Mouse (Mus musculus): Measurements from ENCODE around the gene Wdr4. TPM values are rescaled to one million over a fixed set of nuclear protein-coding genes. Genes with fewer than 3 reads are reported as not detected.

Wdr4 gene
- polyA plus RNA-seq, 1 experiment from 2014 or later = 9.8 TPM

DNA sequence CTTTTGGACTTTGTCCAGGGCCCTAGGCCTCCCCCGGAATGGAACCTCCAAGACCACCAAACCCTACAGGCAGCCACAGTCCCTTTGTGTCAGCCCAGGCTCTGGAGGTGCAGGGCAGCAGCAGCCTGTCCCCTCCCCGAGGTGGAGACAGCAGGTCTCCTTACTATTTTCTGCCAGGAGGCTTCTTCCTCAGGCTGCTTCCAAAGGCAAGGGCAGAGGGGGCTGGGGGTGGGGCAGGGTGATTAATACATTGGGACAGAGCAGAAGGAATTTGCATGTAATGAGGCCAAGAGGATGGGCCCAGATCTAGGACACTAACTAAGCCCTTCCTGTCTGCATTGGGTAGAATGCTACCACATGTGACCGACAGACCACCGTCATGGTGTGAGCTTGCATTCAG is 59.4 kb downstream of the Wdr4 start:
- 63% methylated on average over 4 of the region's 4 CpGs for WGBS
- no peak overlapping the region for H3K9ac ChIP-seq (replicated peaks; ENCODE audit: low read depth)
- H3K36me3 ChIP-seq (ENCODE audit: insufficient read depth, low read length) = no peaks in the 10 kb centered on the region
- TF ChIP-seq CTCF (IDR thresholded peaks at IDR 0.05) = no peak
- TF ChIP-seq EP300 (IDR thresholded peaks at IDR 0.05) = no peak
- H3K4me2 ChIP-seq (replicated peaks; ENCODE audit: low read depth, low read length) = no peak overlapping the region
- no peaks in the 10 kb centered on the region for H3K9me3 ChIP-seq (ENCODE audit: low read length)
- no peaks in the 10 kb centered on the region for H3K4me1 ChIP-seq (ENCODE audit: insufficient read depth, low read depth, low read length)
- no peak overlapping the region for H3K27ac ChIP-seq (ENCODE audit: low read length)
- H3K27me3 ChIP-seq (replicated peaks; ENCODE audit: insufficient read depth, low read length) = no peaks in the 10 kb centered on the region
- DNase-seq (ENCODE audit: low spot score) = no peak
- H3K4me3 ChIP-seq (ENCODE audit: low read depth, low read length) = no peak overlapping the region
- ATAC-seq = no peak

DNA sequence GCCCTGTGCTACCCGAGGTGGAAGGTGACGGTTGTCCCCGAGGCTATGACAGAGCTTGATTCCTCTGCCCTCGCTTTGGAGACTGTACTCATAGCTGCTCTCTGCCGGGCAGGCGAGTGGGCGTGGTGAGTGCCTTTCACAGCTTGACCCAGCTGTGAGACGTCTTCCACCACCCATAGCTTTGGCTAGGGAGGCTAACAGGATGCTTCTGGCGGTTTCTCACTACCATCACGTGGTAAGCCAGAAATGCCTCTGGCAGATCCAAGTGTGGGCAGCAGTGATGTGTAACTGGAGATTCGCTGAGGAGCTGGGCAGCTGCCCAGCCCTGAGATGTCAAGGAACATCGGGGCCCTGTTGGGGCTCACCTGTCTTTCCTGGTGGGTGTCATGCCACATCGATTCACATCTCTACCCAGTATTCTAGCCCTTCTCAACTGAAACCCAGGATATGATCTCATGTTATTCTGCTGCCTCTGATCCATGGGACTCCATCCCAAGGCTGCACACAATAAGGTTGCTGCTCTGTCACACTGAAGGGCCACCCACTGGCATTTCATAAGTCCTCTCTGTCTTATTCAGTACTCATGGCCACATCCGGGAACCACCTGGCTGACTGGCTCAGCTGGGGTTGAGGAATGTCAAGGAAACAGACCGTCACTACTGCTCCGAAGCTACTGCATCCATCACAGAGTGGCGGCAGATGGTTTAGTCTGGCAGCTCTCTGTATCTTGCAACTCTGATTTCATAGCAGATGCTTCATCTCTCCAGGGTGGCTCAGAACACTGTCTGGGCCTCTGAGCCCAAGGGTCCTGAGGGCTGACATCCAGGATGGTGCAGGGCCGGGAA is 62.8 kb downstream of the Wdr4 start:
- Histone ChIP-seq H3K27ac (ENCODE audit: low read length) (peak overlapping the region; percentile 68), H3K9me3 (ENCODE audit: low read length) (no peaks in the 10 kb centered on the region), H3K4me1 (ENCODE audit: insufficient read depth, low read depth, low read length) (no peaks in the 10 kb centered on the region), H3K36me3 (ENCODE audit: insufficient read depth, low read length) (no peaks in the 10 kb centered on the region), H3K9ac (replicated peaks; ENCODE audit: low read depth) (no peak overlapping the region), H3K4me2 (replicated peaks; ENCODE audit: low read depth, low read length) (no peak overlapping the region), H3K4me3 (ENCODE audit: low read depth, low read length) (no peak overlapping the region), H3K27me3 (replicated peaks; ENCODE audit: insufficient read depth, low read length) (no peaks in the 10 kb centered on the region)
- TF ChIP-seq CTCF (IDR thresholded peaks at IDR 0.05) (peak; percentile 18; the same call in 1 of the 2 replicates), EP300 (IDR thresholded peaks at IDR 0.05) (peak; percentile 32)
- WGBS = 45% methylated on average over 18 of the region's 18 CpGs
- DNase-seq (ENCODE audit: low spot score) (peak; percentile 93), ATAC-seq (peak; percentile 83)

DNA sequence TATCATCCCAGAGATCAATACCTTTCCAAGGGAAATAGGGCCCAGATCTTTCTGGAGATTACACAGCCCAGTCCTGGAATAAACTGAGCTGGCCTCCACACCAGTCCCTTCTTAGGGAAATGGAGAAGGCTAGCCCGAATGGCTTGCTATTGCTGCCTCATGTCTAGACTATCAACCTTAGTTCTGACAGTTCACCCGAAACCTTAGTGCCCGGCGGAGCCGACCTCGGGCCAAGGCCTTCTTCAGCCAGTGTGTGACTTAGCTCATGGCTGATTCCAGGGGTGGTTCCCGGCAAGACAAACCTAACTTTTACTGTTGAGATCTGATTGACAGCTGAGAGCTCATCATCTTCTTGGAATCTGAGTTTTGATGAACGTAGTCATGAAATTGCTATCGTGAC is 65.7 kb downstream of the Wdr4 start:
- TF ChIP-seq EP300 (IDR thresholded peaks at IDR 0.05) (no peak), CTCF (IDR thresholded peaks at IDR 0.05) (no peak)
- no peaks in the 10 kb centered on the region for H3K27me3 ChIP-seq (replicated peaks; ENCODE audit: insufficient read depth, low read length)
- no peak overlapping the region for H3K9ac ChIP-seq (replicated peaks; ENCODE audit: low read depth)
- H3K36me3 ChIP-seq (ENCODE audit: insufficient read depth, low read length) = no peaks in the 10 kb centered on the region
- peak overlapping the region; percentile 64 for H3K27ac ChIP-seq (ENCODE audit: low read length)
- WGBS = 66% methylated on average over 9 of the region's 9 CpGs
- no peaks in the 10 kb centered on the region for H3K4me1 ChIP-seq (ENCODE audit: insufficient read depth, low read depth, low read length)
- ATAC-seq (no peak), DNase-seq (ENCODE audit: low spot score) (no peak)
- H3K4me3 ChIP-seq (ENCODE audit: low read depth, low read length) = no peak overlapping the region
- no peak overlapping the region for H3K4me2 ChIP-seq (replicated peaks; ENCODE audit: low read depth, low read length)
- no peaks in the 10 kb centered on the region for H3K9me3 ChIP-seq (ENCODE audit: low read length)

- H3K27me3 ChIP-seq (replicated peaks; ENCODE audit: insufficient read depth, low read length) = no peaks in the 10 kb centered on the region
- H3K27ac ChIP-seq (ENCODE audit: low read length) = peak overlapping the region; percentile 64
- TF ChIP-seq EP300 (IDR thresholded peaks at IDR 0.05) (no peak; the same call in none of the 2 replicates), CTCF (IDR thresholded peaks at IDR 0.05) (no peak)
- DNase-seq (ENCODE audit: low spot score) (peak; percentile 43), ATAC-seq (no peak)
- WGBS = 38% methylated on average over 3 of the region's 3 CpGs
- H3K36me3 ChIP-seq (ENCODE audit: insufficient read depth, low read length) = no peaks in the 10 kb centered on the region
- H3K9me3 ChIP-seq (ENCODE audit: low read length) = no peaks in the 10 kb centered on the region
- no peak overlapping the region for H3K9ac ChIP-seq (replicated peaks; ENCODE audit: low read depth)
- H3K4me3 ChIP-seq (ENCODE audit: low read depth, low read length) = no peak overlapping the region
- H3K4me2 ChIP-seq (replicated peaks; ENCODE audit: low read depth, low read length) = no peak overlapping the region
- H3K4me1 ChIP-seq (ENCODE audit: insufficient read depth, low read depth, low read length) = no peaks in the 10 kb centered on the region
These were observed 66.3 kb downstream of the Wdr4 start for GRCm38 (mm10) chr17:31453476-31453875.

DNA sequence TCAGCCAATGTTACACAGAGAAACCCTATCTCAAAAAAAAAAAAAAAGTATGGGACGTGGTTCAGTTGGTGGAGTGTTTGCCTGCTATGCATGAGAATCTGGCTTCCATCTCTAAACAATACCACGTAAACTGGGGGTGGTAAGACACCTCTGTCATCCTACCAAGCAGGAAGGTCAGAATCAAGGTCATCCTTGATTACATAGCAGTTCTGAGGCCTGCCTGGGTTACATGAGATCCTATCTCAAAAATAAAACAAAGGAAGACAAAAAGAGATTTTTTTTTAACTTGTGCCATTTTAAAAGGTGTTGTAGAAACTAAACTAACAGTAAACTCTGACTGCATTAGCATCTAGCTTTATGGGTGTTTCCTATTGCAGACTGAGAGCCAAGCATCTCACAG is 67.0 kb downstream of the Wdr4 start:
- H3K4me2 ChIP-seq (replicated peaks; ENCODE audit: low read depth, low read length) = no peak overlapping the region
- H3K4me1 ChIP-seq (ENCODE audit: insufficient read depth, low read depth, low read length) = no peaks in the 10 kb centered on the region
- H3K27me3 ChIP-seq (replicated peaks; ENCODE audit: insufficient read depth, low read length) = no peaks in the 10 kb centered on the region
- H3K9me3 ChIP-seq (ENCODE audit: low read length) = no peaks in the 10 kb centered on the region
- H3K9ac ChIP-seq (replicated peaks; ENCODE audit: low read depth) = no peak overlapping the region
- H3K4me3 ChIP-seq (ENCODE audit: low read depth, low read length) = no peak overlapping the region
- 40% methylated on average over 2 of the region's 2 CpGs for WGBS
- DNase-seq (ENCODE audit: low spot score) (no peak), ATAC-seq (peak; percentile 9; the same call in 1 of the 2 replicates)
- TF ChIP-seq EP300 (IDR thresholded peaks at IDR 0.05) (peak; percentile 82), CTCF (IDR thresholded peaks at IDR 0.05) (no peak)
- no peaks in the 10 kb centered on the region for H3K36me3 ChIP-seq (ENCODE audit: insufficient read depth, low read length)
- peak overlapping the region; percentile 64; the same call in 1 of the 2 replicates for H3K27ac ChIP-seq (ENCODE audit: low read length)

DNA sequence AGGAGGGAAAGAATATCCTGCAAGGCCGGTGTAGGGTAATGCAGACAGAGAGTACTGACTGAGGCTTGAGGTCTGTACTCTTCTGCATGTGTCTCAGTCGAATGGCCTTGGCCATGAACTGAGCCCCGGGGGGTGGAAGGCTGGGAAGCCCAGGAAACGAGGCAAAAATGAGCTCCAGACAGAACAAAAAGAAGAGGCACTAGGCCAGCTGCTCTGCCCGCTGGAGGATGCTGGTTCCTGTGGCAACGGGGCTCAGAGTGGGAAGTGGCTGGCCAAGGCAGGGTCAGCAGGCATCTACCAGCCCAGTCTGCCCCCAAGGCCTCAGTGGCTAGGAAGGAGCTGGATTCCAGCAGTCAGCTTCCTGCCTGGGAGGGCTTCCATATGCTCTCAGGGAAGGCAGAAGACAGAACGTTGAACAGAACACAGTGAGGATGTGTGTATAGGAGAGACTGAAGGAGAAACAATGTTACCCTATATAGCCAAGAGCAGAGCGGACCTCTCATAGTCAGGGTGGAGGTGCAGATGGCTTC is 68.5 kb downstream of the Wdr4 start:
- no peak overlapping the region for H3K4me2 ChIP-seq (replicated peaks; ENCODE audit: low read depth, low read length)
- DNase-seq (ENCODE audit: low spot score) (no peak), ATAC-seq (peak; percentile 45)
- H3K4me1 ChIP-seq (ENCODE audit: insufficient read depth, low read depth, low read length) = no peaks in the 10 kb centered on the region
- no peaks in the 10 kb centered on the region for H3K27me3 ChIP-seq (replicated peaks; ENCODE audit: insufficient read depth, low read length)
- 42% methylated on average over 8 of the region's 8 CpGs for WGBS
- H3K9ac ChIP-seq (replicated peaks; ENCODE audit: low read depth) = no peak overlapping the region
- H3K27ac ChIP-seq (ENCODE audit: low read length) = peak overlapping the region; percentile 75
- H3K4me3 ChIP-seq (ENCODE audit: low read depth, low read length) = no peak overlapping the region
- TF ChIP-seq EP300 (IDR thresholded peaks at IDR 0.05) (no peak), CTCF (IDR thresholded peaks at IDR 0.05) (no peak)
- no peaks in the 10 kb centered on the region for H3K9me3 ChIP-seq (ENCODE audit: low read length)
- H3K36me3 ChIP-seq (ENCODE audit: insufficient read depth, low read length) = no peaks in the 10 kb centered on the region
